ENCODE assay signal across 10 mouse cellular contexts in genomic region chr7:127918203-127918602, GRCm38 (mm10). TPM values are rescaled to one million over a fixed set of nuclear protein-coding genes. Genes with fewer than 3 reads are reported as not detected.
A peak's percentile ranks its signal among the peaks of the same experiment; 100 is the strongest.
DNase-seq lines count a peak whose midpoint lies in the region; ATAC-seq and TF ChIP-seq lines count a peak whose summit lies in the region.
"Had no signal": no experiment of that assay in that cellular context is flagged by ENCODE, and none has a peak within 500 bp of the region (broad histone marks: within the 10 kb centered on the region; RNA-seq: fewer than 3 reads in every experiment).

No protein-coding gene starts in this region.

- no peak overlapping the region for H3K9ac ChIP-seq in intestine, postnatal 0 days (ENCODE audit: low read depth, low read length)
- H3K9ac ChIP-seq in intestine, embryonic 15.5 days: no peak overlapping the region

- WGBS in intestine, postnatal 0 days: 62% methylated on average over 3 of the region's 3 CpGs
- 53% methylated on average over 3 of the region's 3 CpGs for WGBS in intestine, embryonic 15.5 days
- 54% methylated on average over 3 of the region's 3 CpGs for WGBS in spleen, adult 2 months

- TF ChIP-seq CTCF in intestine, postnatal 0 days (IDR thresholded peaks at IDR 0.05; ENCODE audit: low read depth): peak; percentile 76
- TF ChIP-seq CTCF in spleen, adult 2 months (IDR thresholded peaks at IDR 0.05; ENCODE audit: extremely low read depth, insufficient read depth, insufficient read length, insufficient replicate concordance): peak; percentile 16; the same call in 1 of the 2 replicates

- H3K4me3 ChIP-seq in intestine, postnatal 0 days (ENCODE audit: low read depth, low read length): no peak overlapping the region
- no peak overlapping the region for H3K4me3 ChIP-seq in intestine, embryonic 15.5 days (replicated peaks)
- H3K4me3 ChIP-seq in spleen, adult 2 months (ENCODE audit: extremely low read depth, insufficient read depth, insufficient read length): no peak overlapping the region

- TF ChIP-seq POLR2A in spleen, adult 2 months (IDR thresholded peaks at IDR 0.05; ENCODE audit: low read depth, low read length): no peak

- peak; percentile 39 to 67 for DNase-seq in CD8-positive naive resting alpha-beta T cell, adult 2 months (ENCODE audit: low read depth in 2 of 2, low spot score in 2 of 2)
- DNase-seq in MN1 (ENCODE audit: low spot score): peak; percentile 41
- peak; percentile 68 to 87 for DNase-seq in kidney, postnatal 36 days
- peak in 1 of 2 experiments; percentile 69 for DNase-seq in spleen, adult 2 months (ENCODE audit: low read depth in 1 of 2, low spot score in 2 of 2)
- no peak for DNase-seq in gastrocnemius, postnatal 36 days

- no peaks in the 10 kb centered on the region for H3K27me3 ChIP-seq in intestine, postnatal 0 days (replicated peaks; ENCODE audit: control insufficient read depth, insufficient read depth, low read length)
- no peaks in the 10 kb centered on the region for H3K27me3 ChIP-seq in intestine, embryonic 15.5 days (replicated peaks)
- H3K27me3 ChIP-seq in spleen, adult 2 months (ENCODE audit: control insufficient read depth, insufficient read depth, low read length): no peaks in the 10 kb centered on the region

- H3K4me1 ChIP-seq in intestine, postnatal 0 days (replicated peaks; ENCODE audit: control insufficient read depth, insufficient read depth, low read length): 0 out of 2 replicates have a peak, but pooled peaks cover 4% of the 10 kb centered on the region
- peaks cover 5% of the 10 kb centered on the region; the same call in 1 of the 2 replicates for H3K4me1 ChIP-seq in intestine, embryonic 15.5 days (replicated peaks)
- peaks cover 12% of the 10 kb centered on the region; the same call in 1 of the 2 replicates for H3K4me1 ChIP-seq in spleen, adult 2 months (ENCODE audit: control insufficient read depth, insufficient read depth, insufficient read length)

- peaks cover 16% of the 10 kb centered on the region; the same call in 1 of the 2 replicates for H3K36me3 ChIP-seq in intestine, postnatal 0 days (ENCODE audit: control insufficient read depth, insufficient read depth)
- H3K36me3 ChIP-seq in intestine, embryonic 15.5 days: peaks cover 6% of the 10 kb centered on the region
- H3K36me3 ChIP-seq in spleen, adult 2 months (ENCODE audit: control insufficient read depth, insufficient read depth, low read length): peaks cover 9% of the 10 kb centered on the region

- no peaks in the 10 kb centered on the region for H3K9me3 ChIP-seq in intestine, postnatal 0 days (ENCODE audit: control insufficient read depth)
- H3K9me3 ChIP-seq in intestine, embryonic 15.5 days: no peaks in the 10 kb centered on the region

- no peak for ATAC-seq in intestine, postnatal 0 days
- ATAC-seq in intestine, embryonic 15.5 days: no peak
- no peak for ATAC-seq in activated CD4-positive, CD25-positive, alpha-beta regulatory T cell, adult 4 months

- intact Hi-C loops in gastrocnemius, postnatal 36 days (cut with DNase I): no loop called here

- no peak overlapping the region for H3K4me2 ChIP-seq in intestine, postnatal 0 days (replicated peaks; ENCODE audit: low read depth)
- no peak overlapping the region for H3K4me2 ChIP-seq in intestine, embryonic 15.5 days (replicated peaks)

- no peak overlapping the region for H3K27ac ChIP-seq in intestine, postnatal 0 days (ENCODE audit: low read depth, low read length)
- H3K27ac ChIP-seq in intestine, embryonic 15.5 days: no peak overlapping the region
- H3K27ac ChIP-seq in spleen, adult 2 months (ENCODE audit: insufficient read depth, low read length): no peak overlapping the region

RNA-seq across cellular contexts. Expression of gene Kat8, which starts 5.9 kb away (rescaled TPM):
- polyA plus RNA-seq in intestine, postnatal 0 days (2015; fragmentation: Nextera tagmentation; extraction: Ambion mirVana): 17.4 and 18.0 TPM in 2 replicates
- polyA plus RNA-seq in intestine, embryonic 15.5 days (2015; fragmentation: Nextera tagmentation; extraction: Ambion mirVana): 31.7 and 32.3 TPM in 2 replicates
- 11.3 and 12.2 TPM in 2 replicates for polyA plus RNA-seq in spleen, adult 2 months (2012; rRNA removed)
- 10 to 100 TPM; 29.9 to 32.1 TPM for polyA plus RNA-seq in activated CD4-positive, CD25-positive, alpha-beta regulatory T cell, adult 4 months (2017; shearing (Covaris generic))
- 10 to 100 TPM; 20.7 to 20.9 TPM for total RNA-seq in gastrocnemius, postnatal 36 days (2021)

RNA-seq across cellular contexts. Expression of gene Prss8, which starts 11.7 kb away (rescaled TPM):
- polyA plus RNA-seq in intestine, postnatal 0 days (2015; fragmentation: Nextera tagmentation; extraction: Ambion mirVana): 63.0 and 64.4 TPM in 2 replicates
- polyA plus RNA-seq in intestine, embryonic 15.5 days (2015; fragmentation: Nextera tagmentation; extraction: Ambion mirVana): 58.5 and 67.5 TPM in 2 replicates
- 3.7 and 4.2 TPM in 2 replicates for polyA plus RNA-seq in spleen, adult 2 months (2012; rRNA removed)
- not detected for polyA plus RNA-seq in activated CD4-positive, CD25-positive, alpha-beta regulatory T cell, adult 4 months (2017; shearing (Covaris generic))
- total RNA-seq in gastrocnemius, postnatal 36 days (2021): not detected

RNA-seq across cellular contexts. Expression of gene Bckdk, which starts 14.3 kb away (rescaled TPM):
- polyA plus RNA-seq in intestine, postnatal 0 days (2015; fragmentation: Nextera tagmentation; extraction: Ambion mirVana): 94.0 and 94.2 TPM in 2 replicates
- polyA plus RNA-seq in intestine, embryonic 15.5 days (2015; fragmentation: Nextera tagmentation; extraction: Ambion mirVana): 158 and 180 TPM in 2 replicates
- polyA plus RNA-seq in spleen, adult 2 months (2012; rRNA removed): 59.9 and 70.8 TPM in 2 replicates
- 10 to 100 TPM; 62.4 to 77.7 TPM for polyA plus RNA-seq in activated CD4-positive, CD25-positive, alpha-beta regulatory T cell, adult 4 months (2017; shearing (Covaris generic))
- total RNA-seq in gastrocnemius, postnatal 36 days (2021): 100 to 1,000 TPM; 155 TPM

RNA-seq across cellular contexts. Expression of gene Vkorc1, which starts 22.8 kb away (rescaled TPM):
- 194 and 219 TPM in 2 replicates for polyA plus RNA-seq in intestine, postnatal 0 days (2015; fragmentation: Nextera tagmentation; extraction: Ambion mirVana)
- 203 and 241 TPM in 2 replicates for polyA plus RNA-seq in intestine, embryonic 15.5 days (2015; fragmentation: Nextera tagmentation; extraction: Ambion mirVana)
- polyA plus RNA-seq in spleen, adult 2 months (2012; rRNA removed): 46.1 and 61.2 TPM in 2 replicates
- 10 to 100 TPM; 20.9 to 31.8 TPM for polyA plus RNA-seq in activated CD4-positive, CD25-positive, alpha-beta regulatory T cell, adult 4 months (2017; shearing (Covaris generic))
- total RNA-seq in gastrocnemius, postnatal 36 days (2021): 10 to 100 TPM; 10.6 to 12.2 TPM

RNA-seq across cellular contexts. Expression of gene Gm21974, which starts 22.9 kb away (rescaled TPM):
- not detected in 2 replicates for polyA plus RNA-seq in intestine, postnatal 0 days (2015; fragmentation: Nextera tagmentation; extraction: Ambion mirVana)
- polyA plus RNA-seq in intestine, embryonic 15.5 days (2015; fragmentation: Nextera tagmentation; extraction: Ambion mirVana): not detected in 2 replicates
- polyA plus RNA-seq in spleen, adult 2 months (2012; rRNA removed): not detected in 2 replicates
- polyA plus RNA-seq in activated CD4-positive, CD25-positive, alpha-beta regulatory T cell, adult 4 months (2017; shearing (Covaris generic)): not detected
- not detected for total RNA-seq in gastrocnemius, postnatal 36 days (2021)
- polyA plus RNA-seq: liver, embryonic 16.5 days; stomach, embryonic 16.5 days had no signal

Comparison
In these comparisons a context has a peak if more than half of its experiments do, and no peak if none do; other contexts are left out.
1. DNase-seq: peak in CD8-positive naive resting alpha-beta T cell, adult 2 months (2 of 2), MN1 (single experiment) and kidney, postnatal 36 days (2 of 2); none in gastrocnemius, postnatal 36 days (0 of 2).
2. RNA of gene Prss8, which starts 11.7 kb away (polyA plus RNA-seq): 63.0 to 64.4 TPM in intestine, postnatal 0 days and 58.5 to 67.5 TPM in intestine, embryonic 15.5 days; 3.7 to 4.2 TPM in spleen, adult 2 months and not detected in activated CD4-positive, CD25-positive, alpha-beta regulatory T cell, adult 4 months; every median in the first group is over 10 times any median in the second.